Mouse (Mus musculus) erythroblast, embryonic 14.5 days (primary cell): Measurements from ENCODE around the gene Rnf11. TPM values are rescaled to one million over a fixed set of nuclear protein-coding genes. Genes with fewer than 3 reads are reported as not detected.
"Not testable (repeated sequence)": the region's sequence is repeated elsewhere in the genome, so short reads cannot be mapped to it uniquely, and the experiment has no call there.

Experiments used
- H3K27me3 ChIP-seq: 2 replicates; pipeline ENCODE4 v1.6.1; 2012; ENCODE audit warnings: inconsistent platforms; ENCODE audit not compliant: control insufficient read depth
- H3K36me3 ChIP-seq: 2 replicates; pipeline ENCODE4 v1.6.1; 2012; ENCODE audit warnings: mild to moderate bottlenecking, inconsistent platforms; ENCODE audit not compliant: control insufficient read depth
- H3K4me1 ChIP-seq: 2 replicates; pipeline ENCODE4 v1.6.1; 2012; ENCODE audit warnings: inconsistent platforms; ENCODE audit not compliant: control insufficient read depth
- H3K4me3 ChIP-seq: replicated peaks from 2 replicates; pipeline ENCODE3; 2012; ENCODE audit warnings: moderate library complexity, mild to moderate bottlenecking, inconsistent platforms
- H3K9me3 ChIP-seq: 2 replicates; pipeline ENCODE4 v1.6.1; 2012; ENCODE audit warnings: low read length, inconsistent platforms, mixed read lengths; ENCODE audit not compliant: control insufficient read depth
- GATA1 ChIP-seq: IDR thresholded peaks from 2 replicates; pipeline ENCODE4 v1.6.1; 2012; ENCODE audit warnings: low read length, inconsistent platforms, mixed read lengths
- TAL1 ChIP-seq: IDR thresholded peaks from 3 replicates; pipeline ENCODE4 v1.6.1; 2012; ENCODE audit warnings: low read length, inconsistent platforms, mixed read lengths
- polyA plus RNA-seq: library from polyadenylated mRNA; stranded (reverse); fragments of >175 nt; gene quantifications from 2 replicates; pipeline ENCODE4 v1.2.3, GENCODE M21; 2012

Rnf11 gene
- polyA plus RNA-seq, 1 experiment: 23.6 TPM

DNA sequence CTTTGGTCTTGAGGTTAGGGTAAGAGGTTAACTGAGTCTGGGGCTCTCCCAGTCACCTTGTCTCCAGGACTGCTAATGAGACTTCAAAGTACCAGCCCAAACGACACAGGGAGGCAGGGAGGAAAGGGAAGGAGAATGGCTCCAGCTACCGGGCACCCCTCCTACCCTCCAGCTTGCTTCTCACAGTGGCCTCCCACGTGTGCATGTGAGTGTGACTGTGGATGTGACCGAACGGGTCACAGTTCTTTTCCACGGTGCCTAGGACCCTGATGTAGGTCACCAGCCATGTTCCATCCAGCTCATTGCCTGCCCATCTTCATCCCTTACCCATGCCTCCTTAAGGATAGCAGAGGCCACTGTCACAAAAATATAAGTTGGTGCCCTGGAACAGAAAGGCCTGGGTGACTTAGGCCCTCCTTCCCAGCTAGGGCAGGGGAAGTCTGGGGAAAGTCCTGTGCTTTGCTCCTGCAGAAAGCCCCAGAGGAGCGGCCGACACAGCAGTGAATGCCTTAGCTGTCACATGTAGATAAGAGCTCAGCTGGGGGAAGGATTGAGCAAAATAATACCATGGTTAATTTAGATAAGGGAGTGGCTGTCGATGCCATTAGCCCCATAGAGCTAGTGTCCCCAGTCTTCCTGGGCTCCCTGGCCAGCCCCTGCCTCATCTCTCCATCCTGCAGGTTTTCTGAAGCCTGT is 73.7 kb downstream of the Rnf11 start:
- Histone ChIP-seq H3K36me3 (peaks cover 61% of the 10 kb centered on the region), H3K4me1 (peaks cover 95% of the 10 kb centered on the region), H3K9me3 (no peaks in the 10 kb centered on the region), H3K4me3 (peak overlapping the region; percentile 58), H3K27me3 (no peaks in the 10 kb centered on the region)
- TF ChIP-seq TAL1 (peak; percentile 95), GATA1 (peak; percentile 94)

DNA sequence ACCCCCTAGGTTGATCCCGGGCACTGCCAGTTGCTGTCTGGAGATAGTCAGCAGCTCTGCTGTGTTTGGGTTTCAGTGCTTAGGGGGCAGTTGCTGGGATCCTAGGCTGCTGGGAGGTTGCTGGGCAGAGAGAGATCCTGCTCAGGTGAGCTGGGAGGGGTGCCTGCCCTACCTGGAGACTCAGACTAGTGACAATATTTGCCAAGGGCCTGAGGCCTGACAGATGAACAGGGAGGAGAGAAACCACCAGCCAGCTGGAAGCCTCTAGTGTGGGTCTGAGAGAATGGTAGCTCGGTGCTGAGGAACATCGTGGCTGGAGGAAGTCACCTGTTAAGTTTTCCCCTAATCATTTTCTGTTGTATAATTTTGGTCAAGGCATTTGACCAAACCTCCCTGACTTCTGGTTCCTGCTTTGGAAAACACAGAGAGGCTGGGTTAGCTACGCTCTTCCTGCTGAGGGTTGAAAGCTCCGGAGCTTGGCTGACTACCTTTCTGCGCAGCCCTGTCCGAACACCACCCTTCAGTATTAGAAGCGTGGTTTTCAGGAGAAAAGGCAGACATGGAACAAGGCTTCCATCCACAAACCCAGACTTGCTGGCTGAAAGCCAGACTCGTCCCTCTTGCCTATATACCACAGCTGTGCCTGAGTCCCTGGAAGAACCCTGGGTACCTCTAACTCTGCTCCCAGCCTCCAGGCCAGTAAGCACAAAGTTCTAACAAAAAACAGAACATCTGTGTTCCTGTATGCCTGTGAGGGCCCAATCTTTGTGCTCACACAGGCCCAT is 76.6 kb downstream of the Rnf11 start:
- Histone ChIP-seq H3K36me3 (peaks cover 75% of the 10 kb centered on the region), H3K9me3 (peaks cover 6% of the 10 kb centered on the region; the same call in 1 of the 2 replicates), H3K4me1 (peaks cover 92% of the 10 kb centered on the region), H3K27me3 (no peaks in the 10 kb centered on the region; the same call in 1 of the 2 replicates), H3K4me3 (peak overlapping the region; percentile 91)
- TF ChIP-seq GATA1 (no peak), TAL1 (no peak)

DNA sequence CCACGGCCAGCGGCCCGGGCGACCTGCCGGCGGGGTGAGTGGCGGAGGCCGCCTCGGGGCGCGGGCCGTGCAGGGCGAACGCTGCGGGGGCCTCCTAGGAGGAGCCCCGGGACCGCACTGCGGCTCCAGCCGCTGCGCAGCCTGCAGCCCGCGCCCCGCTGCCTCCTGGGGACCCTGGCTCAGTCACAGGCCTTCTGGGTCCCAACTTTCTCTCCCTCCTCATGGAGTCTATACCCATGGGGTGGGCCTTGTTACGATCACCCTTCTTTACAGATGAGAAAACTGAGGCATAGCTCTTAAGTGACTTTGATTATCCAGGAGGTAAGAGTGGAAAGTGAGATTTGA is 77.4 kb downstream of the Rnf11 start:
- no peak for TF ChIP-seq GATA1
- no peak for TF ChIP-seq TAL1
- peaks cover 79% of the 10 kb centered on the region for H3K36me3 ChIP-seq
- H3K9me3 ChIP-seq: peaks cover 6% of the 10 kb centered on the region; the same call in 1 of the 2 replicates
- peak overlapping the region; percentile 91 for H3K4me3 ChIP-seq
- H3K27me3 ChIP-seq: no peaks in the 10 kb centered on the region; the same call in 1 of the 2 replicates
- peaks cover 89% of the 10 kb centered on the region for H3K4me1 ChIP-seq

- Histone ChIP-seq H3K4me3 (peak within 1 kb of the TSS; percentile 91), H3K9me3 (peaks cover 6% of the 10 kb centered on the region; the same call in 1 of the 2 replicates), H3K4me1 (peaks cover 87% of the 10 kb centered on the region), H3K27me3 (no peaks in the 10 kb centered on the region; the same call in 1 of the 2 replicates), H3K36me3 (peaks cover 79% of the 10 kb centered on the region)
- TF ChIP-seq GATA1 (no peak), TAL1 (no peak)
Observed at GRCm38 (mm10) chr4:109406486-109407175, 77.9 kb downstream of the Rnf11 start, which contains the start of gene Ttc39a. Gene Ttc39a (plus strand): TSS chr4:109406623.

- Histone ChIP-seq H3K4me1 (peaks cover 86% of the 10 kb centered on the region), H3K9me3 (peaks cover 6% of the 10 kb centered on the region; the same call in 1 of the 2 replicates), H3K4me3 (peak overlapping the region; percentile 91), H3K27me3 (no peaks in the 10 kb centered on the region; the same call in 1 of the 2 replicates), H3K36me3 (peaks cover 82% of the 10 kb centered on the region)
- peak; percentile 48; the same call in 1 of the 3 replicates for TF ChIP-seq TAL1
- TF ChIP-seq GATA1: peak; percentile 77
Observed at GRCm38 (mm10) chr4:109406054-109406485, 78.5 kb downstream of the Rnf11 start.

DNA sequence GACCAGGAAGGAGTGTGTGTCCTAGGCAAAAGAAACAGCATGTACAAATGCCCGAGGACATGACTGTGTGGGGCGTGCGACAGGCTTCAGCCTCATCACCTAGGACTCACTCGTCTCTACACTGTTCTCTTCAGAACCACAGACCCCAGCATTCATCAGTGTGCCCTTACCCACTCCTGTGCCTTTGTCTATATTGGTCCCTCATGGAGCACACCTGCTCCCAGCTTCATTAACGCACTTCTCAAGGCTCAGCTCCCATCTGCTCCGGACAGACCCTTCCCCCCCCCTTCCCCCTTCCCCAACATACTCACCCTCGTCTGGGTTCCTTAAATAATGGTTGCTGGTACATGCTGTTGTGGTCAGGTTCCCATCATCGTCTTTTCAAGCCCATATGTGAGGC is 79.1 kb downstream of the Rnf11 start:
- Histone ChIP-seq H3K27me3 (no peaks in the 10 kb centered on the region; the same call in 1 of the 2 replicates), H3K4me1 (peaks cover 81% of the 10 kb centered on the region), H3K4me3 (peak overlapping the region; percentile 91), H3K36me3 (peaks cover 84% of the 10 kb centered on the region), H3K9me3 (peaks cover 6% of the 10 kb centered on the region; the same call in 1 of the 2 replicates)
- TF ChIP-seq TAL1: no peak
- no peak for TF ChIP-seq GATA1

DNA sequence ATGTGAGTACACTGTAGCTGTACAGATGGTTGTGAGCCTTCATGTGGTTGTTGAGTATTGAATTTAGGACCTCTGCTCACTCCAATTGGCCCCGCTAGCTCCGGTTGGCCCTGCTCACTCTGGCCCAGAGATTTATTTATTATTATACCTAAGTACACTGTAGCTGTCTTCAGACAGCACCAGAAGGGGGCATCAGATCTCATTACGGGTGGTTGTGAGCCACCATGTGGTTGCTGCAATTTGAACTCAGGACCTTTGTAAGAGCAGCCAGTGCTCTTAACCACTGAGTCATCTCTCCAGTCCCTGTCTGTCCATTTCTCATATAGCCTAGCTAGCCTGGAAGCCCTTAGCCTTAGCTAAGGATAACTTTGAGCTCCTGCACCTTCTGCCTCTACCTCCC is 79.6 kb downstream of the Rnf11 start:
- Histone ChIP-seq H3K36me3 (peaks cover 84% of the 10 kb centered on the region), H3K4me1 (peaks cover 78% of the 10 kb centered on the region), H3K4me3 (peak overlapping the region; percentile 91)
- H3K27me3 ChIP-seq, H3K9me3 ChIP-seq: not testable (repeated sequence)

- peaks cover 43% of the 10 kb centered on the region for H3K4me1 ChIP-seq
- peaks cover 5% of the 10 kb centered on the region; the same call in 1 of the 2 replicates for H3K27me3 ChIP-seq
- H3K4me3 ChIP-seq: no peak overlapping the region
- peaks cover 6% of the 10 kb centered on the region; the same call in 1 of the 2 replicates for H3K9me3 ChIP-seq
- TF ChIP-seq TAL1: no peak
- no peak for TF ChIP-seq GATA1
- peaks cover 66% of the 10 kb centered on the region for H3K36me3 ChIP-seq
Observed at GRCm38 (mm10) chr4:109401176-109401689, 83.3 kb downstream of the Rnf11 start.

Other genes starting within 250 kb of the Rnf11 start
- gene Eps15, start 204.5 kb downstream of the Rnf11 start, polyA plus RNA-seq: 1.2 TPM in 2 replicates
- 4.4 and 5.5 TPM in 2 replicates for gene Ttc39a, start 78.1 kb downstream of the Rnf11 start, polyA plus RNA-seq
- not detected in 2 replicates for gene 4930522H14Rik, start 46.6 kb upstream of the Rnf11 start, polyA plus RNA-seq
- gene Cdkn2c, start 182.5 kb upstream of the Rnf11 start, polyA plus RNA-seq: 16.3 and 18.3 TPM in 2 replicates
- gene Faf1, start 191.9 kb upstream of the Rnf11 start, polyA plus RNA-seq: 0.77 and 0.90 TPM in 2 replicates